Mouse (Mus musculus): ENCODE measurements at regions not wholly inside any gene's neighbourhood (a gene's known extent, or its start where the extent isn't known, plus 50 kb on each side); places are given as distances from the start of the nearest gene placed in this dataset.

DNA sequence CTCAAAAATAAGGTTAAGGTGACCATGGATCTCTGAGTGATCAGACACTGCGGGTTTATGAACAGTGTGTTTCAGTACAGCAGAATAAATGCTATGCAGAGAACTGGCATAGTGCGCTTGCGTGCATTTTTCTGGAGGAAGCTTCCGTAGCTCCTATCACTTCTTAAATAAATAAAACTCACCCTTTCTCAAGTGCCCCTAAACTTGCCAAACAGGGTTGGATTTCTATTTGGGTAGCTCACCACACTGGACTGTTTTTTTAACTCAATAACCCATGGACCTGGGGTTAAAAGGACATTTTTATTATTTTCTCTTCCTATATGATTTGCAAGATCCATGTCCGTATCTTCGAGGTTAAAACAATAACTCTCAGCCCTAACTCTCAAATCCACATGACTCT lies 182.8 kb downstream of the Il20rb start:
- Histone ChIP-seq H3K9me3 (ENCODE audit: control insufficient read depth, low read length) (no peaks in the 10 kb centered on the region), H3K27me3 (replicated peaks; ENCODE audit: control insufficient read depth, insufficient read depth, low read length) (no peaks in the 10 kb centered on the region), H3K9ac (ENCODE audit: low read depth, low read length) (no peak overlapping the region), H3K4me3 (ENCODE audit: low read length) (no peak overlapping the region), H3K4me2 (ENCODE audit: low read length) (no peak overlapping the region), H3K36me3 (ENCODE audit: control insufficient read depth, insufficient read depth, low read length) (no peaks in the 10 kb centered on the region), H3K4me1 (ENCODE audit: control insufficient read depth, insufficient read depth, low read depth, low read length) (no peaks in the 10 kb centered on the region), H3K27ac (ENCODE audit: low read depth, low read length) (no peak overlapping the region)
- ATAC-seq: no peak
- 90% methylated on average over 6 of the region's 6 CpGs for WGBS

- H3K4me1 ChIP-seq (ENCODE audit: control insufficient read depth, insufficient read depth, low read depth, low read length): no peaks in the 10 kb centered on the region
- H3K27me3 ChIP-seq (replicated peaks; ENCODE audit: control insufficient read depth, insufficient read depth, low read length): no peaks in the 10 kb centered on the region
- no peaks in the 10 kb centered on the region for H3K9me3 ChIP-seq (ENCODE audit: control insufficient read depth, low read length)
- ATAC-seq: no peak
- H3K27ac ChIP-seq (ENCODE audit: low read depth, low read length): no peak overlapping the region
- H3K36me3 ChIP-seq (ENCODE audit: control insufficient read depth, insufficient read depth, low read length): no peaks in the 10 kb centered on the region
- no peak overlapping the region for H3K9ac ChIP-seq (ENCODE audit: low read depth, low read length)
- no peak overlapping the region for H3K4me3 ChIP-seq (ENCODE audit: low read length)
- 31% methylated on average over 12 of the region's 12 CpGs for WGBS
- no peak overlapping the region for H3K4me2 ChIP-seq (ENCODE audit: low read length)
These were observed 185.0 kb downstream of the Il20rb start for GRCm38 (mm10) chr9:100301613-100302012.

DNA sequence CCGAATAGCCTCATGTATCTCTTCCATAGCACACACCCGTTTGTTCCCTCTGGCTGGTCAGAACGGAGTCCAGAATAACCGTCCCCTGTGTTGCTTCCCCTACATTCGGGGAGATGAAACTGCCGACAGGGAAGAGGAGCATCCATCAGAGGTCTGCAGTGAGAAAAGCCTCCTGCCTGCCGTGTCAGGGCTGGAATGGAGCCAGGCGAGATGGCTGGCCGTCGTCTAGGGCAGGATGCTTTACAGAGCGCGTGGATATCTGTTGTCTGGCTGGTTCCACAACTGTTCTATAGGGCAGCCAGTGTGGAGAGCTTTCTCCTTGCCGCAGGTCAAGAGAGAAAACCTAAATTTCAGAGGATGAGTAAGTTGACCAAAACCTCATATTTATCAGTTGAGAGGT lies 209.2 kb downstream of the Il20rb start:
- Histone ChIP-seq H3K27ac (ENCODE audit: low read depth, low read length) (no peak overlapping the region), H3K9me3 (ENCODE audit: control insufficient read depth, low read length) (no peaks in the 10 kb centered on the region), H3K4me1 (ENCODE audit: control insufficient read depth, insufficient read depth, low read depth, low read length) (peaks cover 8% of the 10 kb centered on the region), H3K36me3 (ENCODE audit: control insufficient read depth, insufficient read depth, low read length) (no peaks in the 10 kb centered on the region), H3K9ac (ENCODE audit: low read depth, low read length) (no peak overlapping the region), H3K4me3 (ENCODE audit: low read length) (no peak overlapping the region), H3K27me3 (replicated peaks; ENCODE audit: control insufficient read depth, insufficient read depth, low read length) (no peaks in the 10 kb centered on the region), H3K4me2 (ENCODE audit: low read length) (no peak overlapping the region)
- ATAC-seq: no peak
- WGBS: 61% methylated on average over 13 of the region's 13 CpGs

DNA sequence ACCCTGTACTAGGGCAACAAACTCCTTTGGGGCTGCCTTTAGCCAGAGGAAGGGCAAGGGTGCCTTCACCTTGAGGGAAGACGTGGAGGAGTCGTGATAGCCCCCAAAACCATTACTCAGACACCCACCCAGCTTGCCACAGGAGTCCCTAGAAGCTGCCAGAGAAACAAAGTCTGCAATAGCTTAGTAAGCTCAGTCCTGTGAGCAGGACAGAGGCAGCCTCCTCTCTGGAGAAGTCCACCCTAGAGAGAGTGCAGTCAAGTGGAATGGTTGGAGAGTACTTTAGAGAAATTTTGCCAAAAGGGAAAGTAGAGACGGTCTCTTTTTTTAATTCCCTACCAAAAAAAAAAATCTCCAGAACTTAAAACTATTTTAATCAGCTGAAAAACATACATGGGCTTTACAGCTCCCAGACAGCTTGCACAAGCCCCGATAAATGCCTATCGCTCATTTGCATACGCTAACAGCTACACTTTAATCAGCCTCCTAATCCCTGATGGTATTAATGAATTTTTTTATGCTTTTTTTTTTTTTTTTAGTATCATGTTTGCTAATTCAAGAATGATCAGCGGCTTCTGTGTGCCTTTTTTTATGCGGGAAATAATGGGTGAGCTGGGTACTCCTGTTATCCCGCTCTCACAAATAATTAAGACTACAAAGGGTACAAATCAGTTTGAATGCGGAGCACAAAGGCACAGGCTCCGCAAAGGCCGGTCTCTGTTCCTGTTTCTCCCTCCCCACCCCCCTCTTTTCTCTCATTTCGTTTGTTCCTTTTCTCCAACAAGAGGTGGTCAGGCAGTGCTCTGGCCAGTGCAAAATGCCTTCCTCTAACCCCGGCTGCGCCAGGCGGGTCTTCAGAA lies 219.8 kb downstream of the Il20rb start:
- Histone ChIP-seq H3K27me3 (replicated peaks; ENCODE audit: control insufficient read depth, insufficient read depth, low read length) (peaks cover 4% of the 10 kb centered on the region; the same call in 1 of the 2 replicates), H3K27ac (ENCODE audit: low read depth, low read length) (no peak overlapping the region), H3K36me3 (ENCODE audit: control insufficient read depth, insufficient read depth, low read length) (no peaks in the 10 kb centered on the region), H3K4me3 (ENCODE audit: low read length) (peak overlapping the region; percentile 11; the same call in 1 of the 2 replicates), H3K4me2 (ENCODE audit: low read length) (peak overlapping the region; percentile 33), H3K9me3 (ENCODE audit: control insufficient read depth, low read length) (no peaks in the 10 kb centered on the region), H3K4me1 (ENCODE audit: control insufficient read depth, insufficient read depth, low read depth, low read length) (peaks cover 4% of the 10 kb centered on the region), H3K9ac (ENCODE audit: low read depth, low read length) (peak overlapping the region; percentile 27; the same call in 1 of the 2 replicates)
- no peak for ATAC-seq
- WGBS: 15% methylated on average over 16 of the region's 16 CpGs

GRCm38 (mm10) chr9:100252409-100252808 lies 234.2 kb downstream of the Il20rb start:
- no peaks in the 10 kb centered on the region for H3K27me3 ChIP-seq (replicated peaks; ENCODE audit: control insufficient read depth, insufficient read depth, low read length)
- no peaks in the 10 kb centered on the region for H3K4me1 ChIP-seq (ENCODE audit: control insufficient read depth, insufficient read depth, low read depth, low read length)
- no peak overlapping the region for H3K27ac ChIP-seq (ENCODE audit: low read depth, low read length)
- no peaks in the 10 kb centered on the region for H3K9me3 ChIP-seq (ENCODE audit: control insufficient read depth, low read length)
- no peak overlapping the region for H3K4me2 ChIP-seq (ENCODE audit: low read length)
- 74% methylated on average over 10 of the region's 10 CpGs for WGBS
- no peak overlapping the region for H3K9ac ChIP-seq (ENCODE audit: low read depth, low read length)
- no peak overlapping the region for H3K4me3 ChIP-seq (ENCODE audit: low read length)
- H3K36me3 ChIP-seq (ENCODE audit: control insufficient read depth, insufficient read depth, low read length): no peaks in the 10 kb centered on the region
- no peak for ATAC-seq
